Mouse (Mus musculus) lung, embryonic 14.5 days (tissue): Measurements from ENCODE around the gene Gm5108. TPM values are rescaled to one million over a fixed set of nuclear protein-coding genes. Genes with fewer than 3 reads are reported as not detected.

Experiments used
- ATAC-seq: fragments of 200-750 bp; cut with Nextera tagmentation; 2 replicates; pipeline ENCODE4 v1.8.0; 2017; ENCODE audit warnings: mild to moderate bottlenecking, moderate TSS enrichment, moderate library complexity; ENCODE audit not compliant: insufficient read depth
- DNase-seq: peaks from one replicate; pipeline ENCODE4 v3.0.0-alpha.2; 2015
- H3K27ac ChIP-seq: fragments of 300-500 bp; sonication (generic); 2 replicates; pipeline ENCODE4 v1.5.1; 2014; ENCODE audit warnings: low read depth, mild to moderate bottlenecking, moderate library complexity
- H3K27me3 ChIP-seq: fragments of 300-500 bp; sonication (generic); 2 replicates; pipeline ENCODE4 v1.6.1; 2014; ENCODE audit warnings: low read length, control low read depth; ENCODE audit not compliant: insufficient read depth
- H3K36me3 ChIP-seq: fragments of 300-500 bp; sonication (generic); 2 replicates; pipeline ENCODE4 v1.6.1; 2014; ENCODE audit warnings: control low read depth; ENCODE audit not compliant: insufficient read depth
- H3K4me1 ChIP-seq: fragments of 300-500 bp; sonication (generic); 2 replicates; pipeline ENCODE4 v1.6.1; 2014; ENCODE audit warnings: antibody characterized with exemption, control low read depth; ENCODE audit not compliant: insufficient read depth
- H3K4me2 ChIP-seq: fragments of 300-500 bp; sonication (generic); 2 replicates; pipeline ENCODE4 v1.6.1; 2014; ENCODE audit warnings: mild to moderate bottlenecking
- H3K4me3 ChIP-seq: fragments of 300-500 bp; sonication (generic); 2 replicates; pipeline ENCODE4 v1.5.1; 2014; ENCODE audit warnings: low read depth, low read length
- H3K9ac ChIP-seq: fragments of 300-500 bp; sonication (generic); 2 replicates; pipeline ENCODE4 v1.6.1; 2014
- H3K9me3 ChIP-seq: fragments of 300-500 bp; sonication (generic); 2 replicates; pipeline ENCODE4 v1.6.1; 2016; ENCODE audit warnings: low read depth, low read length, control low read depth
- CTCF ChIP-seq: IDR thresholded peaks from 2 replicates; pipeline ENCODE4 v1.5.1; 2016; ENCODE audit warnings: antibody characterized with exemption, low read depth
- WGBS: fragments of 180-500 bp; shearing (Covaris S2); extraction: QIAGEN DNeasy Blood & Tissue Kit; methylation state at CpG from one replicate; pipeline ENCODE4 v1.1.7; 2014; 5-methylcytosine and 5-hydroxymethylcytosine counted together
- polyA plus RNA-seq: library from polyadenylated mRNA; unstranded; fragments of >200 nt; fragmentation: Nextera tagmentation; extraction: Ambion mirVana; gene quantifications from 2 replicates; pipeline ENCODE4 v1.2.1, GENCODE M21; 2014

The Gm5108 gene
- polyA plus RNA-seq, 1 experiment from 2014 or later: not detected

GRCm38 (mm10) chr5:68020870-68021269, 79.4 kb downstream of the Gm5108 start:
- Histone ChIP-seq H3K27ac (no peak overlapping the region), H3K27me3 (no peaks in the 10 kb centered on the region), H3K4me1 (no peaks in the 10 kb centered on the region), H3K4me2 (no peak overlapping the region), H3K4me3 (no peak overlapping the region), H3K36me3 (no peaks in the 10 kb centered on the region), H3K9ac (no peak overlapping the region), H3K9me3 (no peaks in the 10 kb centered on the region)
- no peak for DNase-seq
- no peak for ATAC-seq
- TF ChIP-seq CTCF: no peak
- 62% methylated on average over 2 of the region's 2 CpGs for WGBS

Other genes with a start within 250 kb of the Gm5108 start
- 44.5 and 48.4 TPM in 2 replicates for gene Atp8a1, start 94.2 kb upstream of the Gm5108 start, polyA plus RNA-seq
- not detected in 2 replicates for gene Gm21905, start 4.8 kb downstream of the Gm5108 start, polyA plus RNA-seq
- not detected in 2 replicates for gene Grxcr1, start 90.2 kb downstream of the Gm5108 start, polyA plus RNA-seq